Mouse (Mus musculus) kidney, adult 2 months (tissue): ENCODE data around the gene Ptprb. TPM values are rescaled to one million over a fixed set of nuclear protein-coding genes. Genes with fewer than 3 reads are reported as not detected.

Experiments used
- DNase-seq: peaks from one replicate; pipeline ENCODE4 v3.0.0; 2021
- H3K27ac ChIP-seq: fragments of 200-500 bp; 2 replicates; pipeline ENCODE4 v1.5.1; 2012; ENCODE audit warnings: low read depth, low read length, control low read depth, inconsistent platforms; ENCODE audit not compliant: insufficient read depth
- H3K27me3 ChIP-seq: fragments of 200-500 bp; replicated peaks from 2 replicates; pipeline ENCODE4 v1.6.1; 2012; ENCODE audit warnings: mild to moderate bottlenecking, moderate library complexity, low read length, inconsistent platforms; ENCODE audit not compliant: control insufficient read depth, insufficient read depth
- H3K36me3 ChIP-seq: fragments of 200-500 bp; 2 replicates; pipeline ENCODE4 v1.6.1; 2012; ENCODE audit warnings: mild to moderate bottlenecking, moderate library complexity, low read length, inconsistent platforms; ENCODE audit not compliant: control insufficient read depth, insufficient read depth
- H3K4me1 ChIP-seq: fragments of 200-500 bp; 2 replicates; pipeline ENCODE4 v1.6.1; 2011; ENCODE audit warnings: low read length; ENCODE audit not compliant: control insufficient read depth, insufficient read depth
- H3K4me3 ChIP-seq: fragments of 200-500 bp; 2 replicates; pipeline ENCODE4 v1.5.1; 2011; ENCODE audit warnings: mild to moderate bottlenecking, low read depth, low read length, control low read depth; ENCODE audit not compliant: insufficient read depth
- CTCF ChIP-seq: fragments of 200-500 bp; conservative IDR thresholded peaks from 2 replicates; pipeline ENCODE4 v1.5.1; 2011; ENCODE audit warnings: low read depth, mild to moderate bottlenecking, control low read depth, low read length, moderate library complexity, mixed read lengths; ENCODE audit not compliant: insufficient read depth, insufficient read length
- POLR2A ChIP-seq: fragments of 200-500 bp; IDR thresholded peaks from one replicate; pipeline ENCODE4 v1.6.1; 2011; ENCODE audit warnings: low read depth, low read length, control low read depth
- WGBS: fragments of 180-500 bp; shearing (Covaris S2); methylation state at CpG from one replicate; pipeline ENCODE4 v1.1.7; 2018; 5-methylcytosine and 5-hydroxymethylcytosine counted together
- polyA plus RNA-seq: library from polyadenylated mRNA; depleted of rRNA; stranded (reverse); fragments of >200 nt; gene quantifications from 2 replicates; pipeline ENCODE4 v1.2.3, GENCODE M21; 2012

The Ptprb gene
- polyA plus RNA-seq, 1 experiment, result 12.5 TPM

GRCm38 (mm10) chr10:116394585-116394984 lies 119.3 kb downstream of the Ptprb start:
- H3K27ac ChIP-seq, result no peak overlapping the region
- TF ChIP-seq POLR2A, result no peak
- no peak for TF ChIP-seq CTCF
- H3K4me1 ChIP-seq, result no peaks in the 10 kb centered on the region
- no peak for DNase-seq
- 56% methylated on average over 4 of the region's 4 CpGs for WGBS
- H3K4me3 ChIP-seq, result no peak overlapping the region
- H3K27me3 ChIP-seq, result no peaks in the 10 kb centered on the region
- H3K36me3 ChIP-seq, result no peaks in the 10 kb centered on the region

- no peaks in the 10 kb centered on the region for H3K27me3 ChIP-seq
- 75% methylated on average over 5 of the region's 5 CpGs for WGBS
- no peaks in the 10 kb centered on the region for H3K4me1 ChIP-seq
- no peak overlapping the region for H3K27ac ChIP-seq
- no peak for TF ChIP-seq POLR2A
- TF ChIP-seq CTCF, result no peak
- no peaks in the 10 kb centered on the region for H3K36me3 ChIP-seq
- no peak for DNase-seq
- H3K4me3 ChIP-seq, result no peak overlapping the region
These were observed 121.0 kb downstream of the Ptprb start for GRCm38 (mm10) chr10:116396279-116396678.

GRCm38 (mm10) chr10:116396966-116397365 lies 121.6 kb downstream of the Ptprb start:
- Histone ChIP-seq H3K27ac (no peak overlapping the region), H3K36me3 (no peaks in the 10 kb centered on the region), H3K27me3 (no peaks in the 10 kb centered on the region), H3K4me1 (no peaks in the 10 kb centered on the region), H3K4me3 (no peak overlapping the region)
- TF ChIP-seq POLR2A (no peak), CTCF (no peak)
- no peak for DNase-seq
- WGBS, result 70% methylated on average over 13 of the region's 13 CpGs

- Histone ChIP-seq H3K27ac (no peak overlapping the region), H3K4me1 (no peaks in the 10 kb centered on the region), H3K36me3 (no peaks in the 10 kb centered on the region), H3K27me3 (no peaks in the 10 kb centered on the region), H3K4me3 (no peak overlapping the region)
- TF ChIP-seq CTCF, result no peak
- TF ChIP-seq POLR2A, result no peak
- DNase-seq, result no peak
- 16% methylated on average over 14 of the region's 14 CpGs for WGBS
These were observed 122.2 kb downstream of the Ptprb start for GRCm38 (mm10) chr10:116397573-116397972.

GRCm38 (mm10) chr10:116397973-116398372 lies 122.7 kb downstream of the Ptprb start:
- H3K27me3 ChIP-seq, result no peaks in the 10 kb centered on the region
- TF ChIP-seq CTCF (no peak), POLR2A (no peak)
- no peak overlapping the region for H3K27ac ChIP-seq
- 26% methylated on average over 12 of the region's 12 CpGs for WGBS
- DNase-seq, result no peak
- H3K4me1 ChIP-seq, result no peaks in the 10 kb centered on the region
- H3K4me3 ChIP-seq, result no peak overlapping the region
- H3K36me3 ChIP-seq, result no peaks in the 10 kb centered on the region

- H3K36me3 ChIP-seq, result no peaks in the 10 kb centered on the region
- H3K27me3 ChIP-seq, result no peaks in the 10 kb centered on the region; the same call in 1 of the 2 replicates
- H3K4me1 ChIP-seq, result no peaks in the 10 kb centered on the region
- H3K4me3 ChIP-seq, result no peak overlapping the region
- TF ChIP-seq POLR2A (no peak), CTCF (no peak)
- 83% methylated on average over 6 of the region's 6 CpGs for WGBS
- no peak overlapping the region for H3K27ac ChIP-seq
- no peak for DNase-seq
These were observed 127.6 kb downstream of the Ptprb start for GRCm38 (mm10) chr10:116402742-116403425.

- Histone ChIP-seq H3K4me3 (no peak overlapping the region), H3K27ac (no peak overlapping the region), H3K36me3 (no peaks in the 10 kb centered on the region), H3K27me3 (no peaks in the 10 kb centered on the region; the same call in 1 of the 2 replicates), H3K4me1 (no peaks in the 10 kb centered on the region)
- no peak for DNase-seq
- TF ChIP-seq POLR2A, result no peak
- TF ChIP-seq CTCF, result no peak
- WGBS, result 74% methylated on average over 4 of the region's 4 CpGs
These were observed 128.4 kb downstream of the Ptprb start for GRCm38 (mm10) chr10:116403679-116404078.

- Histone ChIP-seq H3K27me3 (no peaks in the 10 kb centered on the region; the same call in 1 of the 2 replicates), H3K4me1 (no peaks in the 10 kb centered on the region), H3K4me3 (no peak overlapping the region), H3K27ac (no peak overlapping the region), H3K36me3 (no peaks in the 10 kb centered on the region)
- DNase-seq, result no peak
- TF ChIP-seq CTCF, result no peak
- TF ChIP-seq POLR2A, result no peak
- WGBS, result 95% methylated on average over 6 of the region's 6 CpGs
These were observed 129.7 kb downstream of the Ptprb start for GRCm38 (mm10) chr10:116405011-116405410.
